Mouse (Mus musculus): Measurements from ENCODE around the gene Ush2a. TPM values are rescaled to one million over a fixed set of nuclear protein-coding genes. Genes with fewer than 3 reads are reported as not detected.

The Ush2a gene
- polyA plus RNA-seq (2016; fragmentation: Nextera tagmentation; extraction: Ambion mirVana): 0.04 and 0.09 TPM in 2 replicates

DNA sequence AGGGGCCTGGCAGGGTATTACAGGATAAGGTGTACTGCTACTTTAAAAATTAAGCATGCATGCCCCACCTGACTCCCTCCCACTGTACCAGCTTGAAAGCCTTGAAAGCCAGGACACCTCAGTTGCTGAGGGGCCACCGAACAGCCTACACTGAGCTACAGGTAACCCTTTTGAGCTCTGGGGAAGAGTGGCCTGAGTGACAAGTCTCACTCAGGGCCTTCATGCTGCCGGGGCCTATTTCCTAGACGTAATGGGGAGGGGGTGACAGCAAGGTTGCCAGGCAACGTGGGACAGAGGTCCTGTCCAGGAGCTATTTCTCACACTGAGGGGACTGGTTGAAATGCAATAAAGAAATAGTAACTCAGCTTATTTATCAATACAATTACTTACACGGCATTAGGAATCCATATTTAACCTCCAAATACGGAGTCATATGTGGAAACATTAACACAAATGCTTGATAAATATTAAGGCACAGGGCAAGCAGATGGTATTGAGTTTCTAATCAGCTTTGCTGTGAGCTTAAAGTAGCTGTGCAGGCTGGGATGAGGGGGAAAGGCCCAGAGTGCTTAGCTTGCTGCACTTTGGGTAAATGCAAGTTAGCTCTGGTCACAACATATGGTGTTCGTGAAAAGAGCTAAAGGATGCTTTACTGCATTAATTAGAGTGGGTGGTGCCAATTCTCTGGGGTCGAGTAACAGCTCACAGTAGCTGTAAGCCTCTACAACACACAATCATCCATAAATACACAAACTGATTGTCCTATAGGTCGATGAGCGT, at the start of gene Ush2a:
Ush2a (plus strand) TSS at position 121 of the 780 bp plus-strand sequence.
- DNase-seq (ENCODE audit: extremely low spot score, low spot score): no peak
- H3K27me3 ChIP-seq (ENCODE audit: poor library complexity, severe bottlenecking): no peaks in the 10 kb centered on the region
- no peaks in the 10 kb centered on the region for H3K9me3 ChIP-seq
- no peaks in the 10 kb centered on the region for H3K36me3 ChIP-seq (replicated peaks)
- WGBS: 63% methylated on average over 10 of the region's 10 CpGs
- H3K27ac ChIP-seq: no peak within 1 kb of the TSS
- H3K4me3 ChIP-seq: no peak within 1 kb of the TSS
- peaks cover 28% of the 10 kb centered on the region for H3K4me1 ChIP-seq

DNA sequence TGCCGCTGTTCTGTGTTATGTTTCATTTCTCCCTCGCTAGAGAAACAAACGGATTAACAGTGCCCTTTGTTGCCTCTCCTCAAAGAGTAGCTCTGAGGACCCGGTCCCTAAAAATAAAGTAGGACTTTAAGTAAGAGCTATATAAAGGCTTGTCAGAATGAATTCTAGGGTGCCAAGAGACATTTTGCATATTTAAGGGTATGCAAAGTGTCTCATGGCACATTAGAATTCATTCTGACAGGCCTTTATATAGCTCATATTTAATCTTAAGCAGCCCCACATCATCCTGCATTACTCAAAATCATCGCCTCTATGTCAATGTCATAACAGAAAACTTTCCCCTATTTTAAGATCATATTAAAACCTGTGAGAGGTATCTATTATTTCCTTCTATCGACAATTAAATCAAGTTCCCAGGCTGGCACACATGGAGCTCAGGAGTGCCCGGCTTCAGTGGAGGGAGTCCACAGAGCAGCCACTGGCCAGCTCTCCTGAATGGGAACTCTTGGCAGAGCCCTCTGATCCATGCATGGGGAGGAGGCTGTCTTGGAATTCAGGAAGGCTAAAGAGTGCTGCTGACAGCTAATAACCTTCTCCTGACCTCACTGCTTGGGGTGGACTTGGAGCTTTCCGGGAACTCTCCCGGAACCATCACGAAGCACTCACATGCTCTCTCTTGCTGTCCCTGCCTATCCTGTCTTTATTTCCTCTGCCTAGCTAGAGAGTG, 46.8 kb upstream of the Ush2a start:
- WGBS: 67% methylated on average over 10 of the region's 10 CpGs
- H3K9me3 ChIP-seq: no peaks in the 10 kb centered on the region
- H3K36me3 ChIP-seq (replicated peaks): no peaks in the 10 kb centered on the region
- no peak for DNase-seq (ENCODE audit: extremely low spot score, low spot score)
- no peak overlapping the region for H3K4me3 ChIP-seq
- H3K27ac ChIP-seq: no peak overlapping the region
- H3K27me3 ChIP-seq (ENCODE audit: poor library complexity, severe bottlenecking): no peaks in the 10 kb centered on the region
- H3K4me1 ChIP-seq: peaks cover 4% of the 10 kb centered on the region; the same call in 1 of the 2 replicates

DNA sequence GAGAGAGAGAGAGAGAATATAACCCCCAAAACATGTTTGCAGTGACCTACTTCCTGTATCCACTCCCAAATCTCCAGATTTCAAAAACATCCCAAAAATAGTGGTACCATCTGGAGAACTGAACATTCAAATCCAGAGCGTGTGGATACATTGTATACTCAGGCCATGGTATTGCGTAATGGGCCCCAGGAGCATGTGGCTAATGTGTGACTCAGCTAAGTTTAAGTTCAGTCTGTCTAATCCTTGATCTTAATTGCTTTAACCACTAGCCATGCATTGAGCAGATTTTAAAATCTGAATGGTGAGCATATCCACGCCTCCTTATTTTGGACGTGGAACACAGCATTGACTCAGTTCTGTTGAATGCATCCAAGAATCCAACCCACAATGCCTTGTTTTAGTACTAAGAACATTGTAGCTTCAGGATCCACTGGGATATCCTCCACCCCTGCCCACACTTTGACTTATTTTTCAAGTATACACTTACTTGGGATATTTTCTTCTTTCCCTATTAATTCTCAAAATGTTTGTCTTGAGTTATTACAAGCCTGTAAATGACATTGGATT, 40.5 kb upstream of the Ush2a start:
- no peak for DNase-seq (ENCODE audit: extremely low spot score, low spot score)
- Histone ChIP-seq H3K27ac (no peak overlapping the region), H3K9me3 (no peaks in the 10 kb centered on the region), H3K36me3 (replicated peaks) (no peaks in the 10 kb centered on the region), H3K27me3 (ENCODE audit: poor library complexity, severe bottlenecking) (no peaks in the 10 kb centered on the region), H3K4me3 (no peak overlapping the region), H3K4me1 (no peaks in the 10 kb centered on the region)
- WGBS: 91% methylated on average over 4 of the region's 4 CpGs

DNA sequence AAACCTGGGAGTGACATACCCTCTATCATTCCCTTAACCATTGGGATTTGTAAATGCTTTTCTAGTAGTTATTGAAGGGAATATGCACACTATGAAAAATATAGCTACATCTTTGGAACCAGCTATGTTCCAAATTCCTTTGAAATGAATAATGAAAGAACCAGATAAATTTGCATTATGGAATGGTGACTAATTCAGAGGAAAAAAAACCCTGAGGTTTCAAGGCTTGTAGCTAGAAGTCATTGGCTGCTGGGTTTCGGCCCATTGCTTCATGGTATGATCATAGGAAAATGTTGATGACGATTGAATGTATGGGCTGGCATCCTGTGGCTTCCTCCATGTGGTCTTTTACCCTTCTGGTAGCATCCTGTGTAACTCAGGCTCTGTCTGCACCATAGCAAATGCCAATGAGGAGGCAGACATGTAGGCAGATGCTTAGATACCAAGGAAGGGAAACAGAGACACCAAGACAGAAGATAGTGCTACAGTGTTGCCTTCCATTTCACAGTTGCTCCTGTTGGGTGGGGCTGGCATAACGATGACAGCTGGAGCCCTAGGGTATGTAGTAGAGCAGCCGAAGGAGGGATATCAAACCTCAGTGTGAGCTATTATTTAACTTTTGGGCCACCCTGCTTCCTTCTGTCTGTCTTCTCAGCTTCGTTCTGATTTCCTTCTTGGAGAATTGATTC, 28.6 kb upstream of the Ush2a start:
- 88% methylated on average over 5 of the region's 5 CpGs for WGBS
- no peaks in the 10 kb centered on the region for H3K27me3 ChIP-seq (ENCODE audit: poor library complexity, severe bottlenecking)
- no peak overlapping the region for H3K27ac ChIP-seq
- H3K4me3 ChIP-seq: no peak overlapping the region
- no peaks in the 10 kb centered on the region for H3K36me3 ChIP-seq (replicated peaks)
- no peak for DNase-seq (ENCODE audit: extremely low spot score, low spot score)
- H3K9me3 ChIP-seq: no peaks in the 10 kb centered on the region
- no peaks in the 10 kb centered on the region for H3K4me1 ChIP-seq

DNA sequence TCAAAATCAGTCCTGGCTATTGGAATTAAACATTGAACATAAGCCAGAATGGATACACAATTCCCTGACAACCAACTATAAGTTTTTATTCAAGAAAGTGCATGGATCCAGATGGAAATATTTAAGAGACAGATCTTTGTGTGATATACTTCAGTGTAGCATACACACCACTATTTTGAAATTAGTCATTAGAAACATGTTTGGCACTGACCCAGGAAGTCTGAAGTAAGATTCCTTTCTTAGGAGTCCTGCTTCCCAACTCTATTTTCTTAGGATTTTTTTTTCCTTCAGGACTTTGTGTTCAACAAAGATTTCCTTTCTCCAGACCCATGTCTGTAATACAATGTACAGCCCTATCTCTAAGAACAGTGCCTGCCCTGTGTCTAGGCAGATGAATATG, 23.2 kb upstream of the Ush2a start:
- no peak overlapping the region for H3K4me3 ChIP-seq
- no peak overlapping the region for H3K27ac ChIP-seq

DNA sequence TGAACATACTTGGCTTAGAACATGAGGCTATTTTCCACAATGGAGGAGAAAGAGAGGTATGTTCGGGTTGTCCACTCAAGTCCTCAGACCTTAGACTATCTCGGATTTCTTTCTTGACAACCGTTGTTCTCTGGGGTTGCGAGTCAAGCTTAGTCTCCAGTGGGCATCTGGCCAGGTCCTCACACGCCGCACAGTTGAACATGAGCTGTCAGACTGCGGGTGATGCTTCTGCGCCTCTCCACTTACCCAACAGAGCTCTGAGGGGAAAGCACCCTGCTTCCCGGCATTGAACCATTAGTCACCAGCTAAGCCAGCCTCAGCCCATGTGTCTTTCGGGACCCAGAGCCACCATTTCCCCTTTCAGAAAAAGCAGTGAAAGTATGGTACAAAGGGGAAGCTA, 20.1 kb upstream of the Ush2a start:
- Histone ChIP-seq H3K27ac (no peak overlapping the region), H3K9me3 (no peaks in the 10 kb centered on the region), H3K36me3 (replicated peaks) (no peaks in the 10 kb centered on the region), H3K27me3 (ENCODE audit: poor library complexity, severe bottlenecking) (no peaks in the 10 kb centered on the region; the same call in 1 of the 2 replicates), H3K4me3 (no peak overlapping the region), H3K4me1 (0 out of 2 replicates have a peak, but pooled peaks cover 2% of the 10 kb centered on the region)
- WGBS: 91% methylated on average over 10 of the region's 10 CpGs
- no peak for DNase-seq (ENCODE audit: extremely low spot score, low spot score)

More for the DNA sequence above, 23.2 kb upstream of the Ush2a start:
- no peaks in the 10 kb centered on the region for H3K9me3 ChIP-seq
- H3K4me1 ChIP-seq: no peaks in the 10 kb centered on the region
- DNase-seq (ENCODE audit: extremely low spot score, low spot score): no peak
- H3K27me3 ChIP-seq (ENCODE audit: poor library complexity, severe bottlenecking): no peaks in the 10 kb centered on the region
- H3K36me3 ChIP-seq (replicated peaks): no peaks in the 10 kb centered on the region

DNA sequence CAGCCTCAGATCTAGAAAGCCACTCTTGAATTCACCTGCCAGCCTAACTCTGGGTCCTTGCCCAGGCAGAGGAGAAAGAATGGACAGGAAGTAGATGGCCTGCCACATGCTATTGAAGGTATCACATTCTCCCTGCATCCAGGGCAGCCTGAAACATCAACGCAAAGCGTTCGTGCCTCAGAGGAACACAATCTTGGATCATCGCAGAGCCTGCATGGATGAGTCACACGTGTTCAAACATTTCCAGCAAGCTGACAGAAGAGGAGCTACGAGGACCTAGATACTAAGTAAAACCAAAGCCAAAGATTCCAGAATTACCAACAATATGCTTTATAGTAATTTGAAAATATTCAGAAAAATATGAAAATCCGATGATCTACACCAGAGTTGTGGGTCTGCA, 4.3 kb upstream of the Ush2a start:
- H3K4me3 ChIP-seq: no peak overlapping the region
- H3K9me3 ChIP-seq: no peaks in the 10 kb centered on the region
- H3K27ac ChIP-seq: no peak overlapping the region
- peaks cover 28% of the 10 kb centered on the region for H3K4me1 ChIP-seq
- no peak for DNase-seq (ENCODE audit: extremely low spot score, low spot score)
- no peaks in the 10 kb centered on the region for H3K36me3 ChIP-seq (replicated peaks)
- H3K27me3 ChIP-seq (ENCODE audit: poor library complexity, severe bottlenecking): no peaks in the 10 kb centered on the region
- WGBS: 91% methylated on average over 7 of the region's 7 CpGs

DNA sequence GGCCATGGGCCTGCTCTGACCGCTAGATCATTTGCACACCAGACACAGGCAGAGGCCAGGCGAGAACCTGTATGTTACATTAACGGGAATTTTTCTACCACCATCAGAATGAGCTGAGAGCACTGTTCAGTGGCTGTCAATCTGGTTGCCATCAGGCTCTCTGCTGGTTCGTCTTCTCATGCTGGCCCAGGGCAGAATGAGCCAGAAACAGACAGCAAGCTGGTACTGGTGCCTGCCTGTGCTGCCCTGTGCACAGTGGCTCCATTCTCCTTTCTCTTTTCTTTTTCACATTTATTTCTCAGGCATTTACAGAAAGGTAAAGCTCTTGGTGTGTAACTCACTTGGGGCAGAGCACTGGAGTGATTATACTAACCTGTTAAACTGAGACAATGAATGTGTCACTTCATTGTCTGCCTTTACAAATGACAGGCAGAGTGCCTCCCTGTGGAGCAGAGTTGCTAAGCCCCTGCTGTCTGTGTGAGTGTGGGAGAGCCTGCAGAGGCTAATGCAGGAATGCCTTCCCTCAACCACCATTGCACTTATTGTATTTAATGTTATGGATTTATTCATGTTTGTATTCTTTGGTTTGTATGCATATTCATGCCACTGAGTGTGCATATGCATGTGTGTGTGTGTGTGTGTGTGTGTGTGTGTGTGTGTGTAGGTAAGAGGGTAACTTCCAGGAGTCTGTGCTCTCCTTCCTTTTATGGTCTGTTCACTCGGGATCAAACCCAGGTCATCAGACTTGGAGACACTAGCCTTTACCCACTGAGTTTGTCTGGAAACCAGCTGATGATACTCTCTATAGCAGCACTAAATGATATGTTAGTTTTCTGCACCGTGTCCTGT, 1.3 kb upstream of the Ush2a start:
- Histone ChIP-seq H3K9me3 (no peaks in the 10 kb centered on the region), H3K4me3 (no peak overlapping the region), H3K36me3 (replicated peaks) (no peaks in the 10 kb centered on the region), H3K4me1 (peaks cover 29% of the 10 kb centered on the region), H3K27me3 (ENCODE audit: poor library complexity, severe bottlenecking) (no peaks in the 10 kb centered on the region), H3K27ac (peak overlapping the region; percentile 51; the same call in 1 of the 2 replicates)
- DNase-seq (ENCODE audit: extremely low spot score, low spot score): no peak
- WGBS: 59% methylated on average over 6 of the region's 6 CpGs

DNA sequence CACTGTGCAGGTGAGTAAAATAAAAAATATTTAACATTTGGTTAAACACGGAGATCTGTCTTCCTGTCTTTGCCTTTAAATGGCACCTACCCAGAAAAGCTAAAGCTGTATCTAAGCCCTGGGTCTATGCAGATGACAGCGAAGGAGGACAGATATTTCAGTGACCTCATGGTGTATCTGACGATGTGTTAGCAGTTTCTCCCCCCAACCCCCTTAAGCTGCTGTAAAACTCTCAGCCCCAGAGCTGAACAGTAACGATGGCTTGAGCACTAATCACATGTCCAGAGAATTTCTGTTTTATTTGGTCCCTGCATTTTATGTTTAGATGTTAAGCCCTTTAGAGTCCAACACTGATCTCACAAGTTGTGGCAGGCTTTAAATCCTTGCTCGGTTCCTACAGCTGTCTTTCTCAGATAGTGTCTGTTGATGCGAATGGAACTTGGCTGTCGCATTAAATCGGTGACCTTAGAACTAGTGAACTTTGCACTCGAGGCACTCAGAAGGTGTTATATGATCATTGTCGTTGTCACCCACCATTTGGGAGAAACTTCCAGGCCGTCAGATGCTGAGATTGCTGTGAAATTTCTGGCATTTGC, 5.4 kb downstream of the Ush2a start:
- DNase-seq (ENCODE audit: extremely low spot score, low spot score): no peak
- Histone ChIP-seq H3K9me3 (no peaks in the 10 kb centered on the region), H3K4me3 (no peak overlapping the region), H3K27me3 (ENCODE audit: poor library complexity, severe bottlenecking) (peaks cover 9% of the 10 kb centered on the region; the same call in 1 of the 2 replicates), H3K4me1 (peaks cover 3% of the 10 kb centered on the region), H3K27ac (no peak overlapping the region), H3K36me3 (replicated peaks) (no peaks in the 10 kb centered on the region)
- WGBS: 85% methylated on average over 11 of the region's 11 CpGs

DNA sequence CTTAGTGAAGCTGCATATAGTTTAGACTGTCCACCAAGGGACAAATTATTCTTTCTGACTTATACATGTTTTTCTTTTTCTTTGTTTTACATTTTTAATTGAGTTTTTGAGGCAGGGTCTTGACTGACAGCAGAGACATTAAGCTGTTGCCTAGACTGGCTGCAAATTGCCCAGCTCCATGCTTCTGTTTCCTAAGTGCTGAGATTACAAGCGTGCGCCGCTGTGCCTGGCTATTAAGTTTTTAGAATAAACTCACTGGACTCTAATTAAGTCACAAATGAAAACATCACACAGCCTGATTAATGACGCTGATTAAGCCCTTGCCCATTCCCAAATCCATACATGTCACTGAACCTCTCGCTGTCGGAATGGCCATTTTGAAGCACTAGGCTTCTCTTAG, 7.2 kb downstream of the Ush2a start:
- WGBS: 67% methylated on average over 6 of the region's 6 CpGs
- no peak for DNase-seq (ENCODE audit: extremely low spot score, low spot score)

DNA sequence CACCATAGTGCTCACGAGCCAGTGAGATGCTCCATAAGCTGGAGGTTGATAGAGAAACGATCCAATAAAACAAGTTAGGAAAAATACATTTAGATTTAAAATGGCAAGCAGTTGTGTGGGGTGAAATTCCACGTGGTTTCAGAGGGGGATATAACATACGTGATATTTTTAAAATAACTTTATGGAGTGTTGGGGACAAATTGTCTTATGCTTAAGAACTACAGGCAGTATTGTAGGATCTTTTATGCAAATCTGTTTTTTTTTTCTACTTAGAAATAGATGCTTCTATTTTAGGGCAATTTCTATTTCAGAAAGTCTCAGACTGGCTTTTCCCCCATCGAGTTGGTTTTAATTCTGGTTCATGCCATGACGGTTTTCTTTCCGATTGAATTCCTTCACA, 51.5 kb downstream of the Ush2a start:
- WGBS: 92% methylated on average over 7 of the region's 7 CpGs
- H3K9me3 ChIP-seq: no peaks in the 10 kb centered on the region
- no peak overlapping the region for H3K4me3 ChIP-seq
- DNase-seq (ENCODE audit: extremely low spot score, low spot score): no peak
- no peak overlapping the region for H3K27ac ChIP-seq
- peaks cover 8% of the 10 kb centered on the region; the same call in 1 of the 2 replicates for H3K4me1 ChIP-seq
- no peaks in the 10 kb centered on the region for H3K36me3 ChIP-seq (replicated peaks)
- no peaks in the 10 kb centered on the region for H3K27me3 ChIP-seq (ENCODE audit: poor library complexity, severe bottlenecking)

More for the DNA sequence above, 7.2 kb downstream of the Ush2a start:
- Histone ChIP-seq H3K9me3 (no peaks in the 10 kb centered on the region), H3K4me3 (no peak overlapping the region), H3K4me1 (no peaks in the 10 kb centered on the region), H3K36me3 (replicated peaks) (no peaks in the 10 kb centered on the region), H3K27me3 (ENCODE audit: poor library complexity, severe bottlenecking) (peaks cover 9% of the 10 kb centered on the region; the same call in 1 of the 2 replicates), H3K27ac (no peak overlapping the region)
